Mouse (Mus musculus) heart, embryonic 11.5 days (tissue): Measurements from ENCODE around the gene Commd3. TPM values are rescaled to one million over a fixed set of nuclear protein-coding genes. Genes with fewer than 3 reads are reported as not detected.

Experiments
- ATAC-seq: fragments of 200-750 bp; cut with Nextera tagmentation; replicated peaks from 2 replicates; pipeline ENCODE4 v1.8.0; 2017; ENCODE audit warnings: moderate library complexity; ENCODE audit not compliant: insufficient number of reproducible peaks, low FRiP score, low TSS enrichment
- H3K27ac ChIP-seq: fragments of 300-500 bp; sonication (generic); 2 replicates; pipeline ENCODE4 v1.5.1; 2014; ENCODE audit warnings: mild to moderate bottlenecking, low read depth, low read length
- H3K27me3 ChIP-seq: fragments of 300-500 bp; sonication (generic); 2 replicates; pipeline ENCODE4 v1.6.1; 2014; ENCODE audit warnings: mild to moderate bottlenecking, low read length, mixed read lengths; ENCODE audit not compliant: control insufficient read depth, insufficient read depth
- H3K36me3 ChIP-seq: fragments of 300-500 bp; sonication (generic); 2 replicates; pipeline ENCODE4 v1.6.1; 2014; ENCODE audit warnings: mild to moderate bottlenecking, low read length, moderate library complexity, mixed read lengths; ENCODE audit not compliant: control insufficient read depth, insufficient read depth
- H3K4me1 ChIP-seq: fragments of 300-500 bp; sonication (generic); 2 replicates; pipeline ENCODE4 v1.6.1; 2014; ENCODE audit warnings: low read length; ENCODE audit not compliant: control insufficient read depth, insufficient read depth
- H3K4me2 ChIP-seq: fragments of 300-500 bp; sonication (generic); 2 replicates; pipeline ENCODE4 v1.6.1; 2014; ENCODE audit warnings: mild to moderate bottlenecking, moderate library complexity
- H3K4me3 ChIP-seq: fragments of 300-500 bp; sonication (generic); 2 replicates; pipeline ENCODE4 v1.5.1; 2014; ENCODE audit warnings: low read depth, low read length
- H3K9ac ChIP-seq: fragments of 300-500 bp; sonication (generic); 2 replicates; pipeline ENCODE4 v1.6.1; 2014; ENCODE audit warnings: mild to moderate bottlenecking, low read depth, low read length, moderate library complexity
- H3K9me3 ChIP-seq: fragments of 300-500 bp; sonication (generic); replicated peaks from 2 replicates; pipeline ENCODE4 v1.6.1; 2016; ENCODE audit warnings: low read length; ENCODE audit not compliant: control insufficient read depth
- WGBS: fragments of 180-500 bp; shearing (Covaris S2); extraction: QIAGEN DNeasy Blood & Tissue Kit; methylation state at CpG from one replicate; pipeline ENCODE4 v1.1.7; 2014; ENCODE audit not compliant: insufficient replicate concordance; 5-methylcytosine and 5-hydroxymethylcytosine counted together
- polyA plus RNA-seq: library from polyadenylated mRNA; unstranded; fragments of >200 nt; fragmentation: Nextera tagmentation; extraction: Ambion mirVana; gene quantifications from 2 replicates; pipeline ENCODE4 v1.2.1, GENCODE M21; 2014

Commd3 gene
- polyA plus RNA-seq, result 118 and 135 TPM in 2 replicates

DNA sequence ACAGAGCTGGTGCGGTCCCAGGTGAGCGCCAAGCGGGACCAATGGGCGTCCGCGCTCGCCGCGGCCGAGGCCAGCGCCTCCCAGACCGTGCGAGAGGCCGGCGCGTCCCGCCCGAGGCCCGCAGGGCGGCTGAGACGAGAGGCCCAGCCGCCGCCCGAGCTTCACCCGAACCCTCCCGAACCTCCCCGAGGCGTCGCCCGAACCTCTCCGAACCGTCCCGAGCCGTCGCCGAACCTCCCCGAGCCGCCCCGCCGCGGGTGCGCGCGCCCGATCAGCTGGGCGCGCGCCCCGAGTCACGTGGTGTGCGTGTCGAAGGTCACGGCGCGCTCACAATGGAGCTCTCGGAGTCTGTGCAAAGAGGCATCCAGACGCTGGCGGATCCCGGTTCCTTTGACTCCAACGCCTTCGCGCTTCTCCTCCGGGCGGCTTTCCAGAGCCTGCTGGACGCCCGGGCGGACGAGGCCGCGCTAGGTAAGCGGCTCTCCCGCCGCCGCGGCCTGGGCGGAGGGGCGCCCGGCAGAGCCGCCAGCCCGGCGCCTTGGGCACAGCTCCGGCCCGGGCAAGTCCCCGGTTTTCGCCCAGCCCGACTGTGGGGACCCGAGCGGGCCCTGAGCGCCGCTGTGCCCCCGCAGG, at the start of gene Commd3:
Commd3 (plus strand) TSS at position 252 of the 633 bp plus-strand sequence.
- peaks cover 10% of the 10 kb centered on the region; the same call in 1 of the 2 replicates for H3K27me3 ChIP-seq
- H3K9ac ChIP-seq, result peak within 1 kb of the TSS; percentile 95
- peak; percentile 84 for ATAC-seq
- no peaks in the 10 kb centered on the region for H3K9me3 ChIP-seq
- under 1% methylated on average over 69 of the region's 91 CpGs for WGBS
- no peaks in the 10 kb centered on the region for H3K4me1 ChIP-seq
- H3K27ac ChIP-seq, result peak within 1 kb of the TSS; percentile 94
- peak within 1 kb of the TSS; percentile 91 for H3K4me3 ChIP-seq
- H3K36me3 ChIP-seq, result no peaks in the 10 kb centered on the region
- H3K4me2 ChIP-seq, result peak within 1 kb of the TSS; percentile 86

- H3K4me2 ChIP-seq, result no peak overlapping the region
- no peak for ATAC-seq
- no peak overlapping the region for H3K27ac ChIP-seq
- H3K4me3 ChIP-seq, result no peak overlapping the region
- no peaks in the 10 kb centered on the region for H3K9me3 ChIP-seq
- H3K4me1 ChIP-seq, result no peaks in the 10 kb centered on the region
- no peak overlapping the region for H3K9ac ChIP-seq
- H3K27me3 ChIP-seq, result peaks cover 8% of the 10 kb centered on the region
- WGBS, result 67% methylated on average over 10 of the region's 10 CpGs
- H3K36me3 ChIP-seq, result no peaks in the 10 kb centered on the region
Measured at GRCm38 (mm10) chr2:18623219-18623618, 49.0 kb upstream of the Commd3 start.

GRCm38 (mm10) chr2:18630547-18630946, 41.6 kb upstream of the Commd3 start:
- no peaks in the 10 kb centered on the region for H3K27me3 ChIP-seq
- WGBS, result 70% methylated on average over 5 of the region's 5 CpGs
- no peak overlapping the region for H3K4me2 ChIP-seq
- H3K9me3 ChIP-seq, result no peaks in the 10 kb centered on the region
- H3K9ac ChIP-seq, result no peak overlapping the region
- H3K36me3 ChIP-seq, result no peaks in the 10 kb centered on the region
- no peak overlapping the region for H3K4me3 ChIP-seq
- no peaks in the 10 kb centered on the region for H3K4me1 ChIP-seq
- H3K27ac ChIP-seq, result no peak overlapping the region
- ATAC-seq, result no peak

DNA sequence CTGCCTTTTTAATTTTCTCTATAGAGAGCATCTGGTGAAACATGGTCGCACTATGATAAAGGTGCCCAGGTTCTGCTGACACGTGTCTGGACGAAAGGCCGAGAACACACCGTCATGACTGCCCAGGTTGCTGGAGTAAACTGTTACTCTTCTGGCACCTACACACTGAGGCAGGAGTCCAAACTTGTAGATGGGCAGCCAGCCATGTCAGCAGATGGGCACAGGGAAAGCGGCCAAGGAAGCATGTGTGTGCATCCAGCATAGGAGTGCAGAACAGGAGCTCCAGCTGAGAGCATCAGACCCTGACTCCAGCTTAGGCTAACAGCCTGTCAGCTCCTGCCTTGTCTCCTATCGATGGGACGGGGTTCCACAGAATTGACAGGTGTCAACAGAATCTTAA, 37.1 kb upstream of the Commd3 start:
- Histone ChIP-seq H3K9ac (no peak overlapping the region), H3K36me3 (no peaks in the 10 kb centered on the region), H3K4me2 (no peak overlapping the region), H3K27me3 (no peaks in the 10 kb centered on the region), H3K9me3 (no peaks in the 10 kb centered on the region), H3K4me1 (no peaks in the 10 kb centered on the region), H3K4me3 (no peak overlapping the region), H3K27ac (no peak overlapping the region)
- ATAC-seq, result no peak
- WGBS, result 87% methylated on average over 8 of the region's 8 CpGs

- Histone ChIP-seq H3K9ac (no peak overlapping the region), H3K9me3 (no peaks in the 10 kb centered on the region), H3K4me1 (no peaks in the 10 kb centered on the region), H3K4me2 (no peak overlapping the region), H3K27me3 (no peaks in the 10 kb centered on the region), H3K4me3 (no peak overlapping the region), H3K27ac (no peak overlapping the region), H3K36me3 (no peaks in the 10 kb centered on the region)
- ATAC-seq, result no peak
- WGBS, result 80% methylated on average over 3 of the region's 4 CpGs
Measured at GRCm38 (mm10) chr2:18648563-18648962, 23.6 kb upstream of the Commd3 start.

GRCm38 (mm10) chr2:18654821-18655220, 17.4 kb upstream of the Commd3 start:
- Histone ChIP-seq H3K4me1 (no peaks in the 10 kb centered on the region), H3K9me3 (no peaks in the 10 kb centered on the region), H3K4me3 (no peak overlapping the region), H3K9ac (no peak overlapping the region), H3K27me3 (no peaks in the 10 kb centered on the region), H3K36me3 (no peaks in the 10 kb centered on the region), H3K4me2 (no peak overlapping the region), H3K27ac (no peak overlapping the region)
- 47% methylated on average over 5 of the region's 5 CpGs for WGBS
- ATAC-seq, result no peak

- Histone ChIP-seq H3K4me3 (no peak overlapping the region), H3K4me1 (no peaks in the 10 kb centered on the region), H3K27ac (no peak overlapping the region), H3K9me3 (no peaks in the 10 kb centered on the region), H3K9ac (no peak overlapping the region), H3K36me3 (no peaks in the 10 kb centered on the region), H3K4me2 (no peak overlapping the region), H3K27me3 (peaks cover 6% of the 10 kb centered on the region; the same call in 1 of the 2 replicates)
- 77% methylated on average over 3 of the region's 3 CpGs for WGBS
- no peak for ATAC-seq
Measured at GRCm38 (mm10) chr2:18664003-18664402, 8.2 kb upstream of the Commd3 start.

DNA sequence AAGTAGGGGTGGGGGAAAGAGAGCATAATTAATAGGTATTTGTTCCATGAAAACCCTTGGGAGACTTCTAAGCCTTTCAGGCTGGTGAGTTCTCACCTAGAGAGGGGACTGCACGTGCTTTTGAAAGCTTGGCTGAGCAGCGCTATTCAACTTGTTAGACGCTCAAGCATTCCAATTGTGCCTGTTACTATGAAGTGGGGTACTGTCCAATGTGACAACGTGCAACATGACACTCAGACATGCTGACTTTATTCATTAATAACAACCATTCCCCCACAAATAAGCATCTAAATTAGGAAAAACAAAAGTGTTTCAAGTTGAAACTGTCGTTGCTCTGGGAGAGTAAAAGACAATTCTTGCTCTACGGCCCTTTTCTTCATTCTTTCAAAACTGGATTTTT, 1.1 kb upstream of the Commd3 start:
- no peak overlapping the region for H3K27ac ChIP-seq
- WGBS, result 13% methylated on average over 6 of the region's 6 CpGs
- ATAC-seq, result no peak

GRCm38 (mm10) chr2:18672766-18673164, 581 bp downstream of the Commd3 start:
- H3K4me1 ChIP-seq, result no peaks in the 10 kb centered on the region
- ATAC-seq, result no peak
- 2% methylated on average over 11 of the region's 11 CpGs for WGBS

More for the DNA sequence above, 1.1 kb upstream of the Commd3 start:
- no peaks in the 10 kb centered on the region for H3K36me3 ChIP-seq
- H3K4me1 ChIP-seq, result no peaks in the 10 kb centered on the region
- no peaks in the 10 kb centered on the region for H3K9me3 ChIP-seq
- no peak overlapping the region for H3K9ac ChIP-seq
- H3K4me2 ChIP-seq, result no peak overlapping the region
- no peak overlapping the region for H3K4me3 ChIP-seq
- peaks cover 10% of the 10 kb centered on the region; the same call in 1 of the 2 replicates for H3K27me3 ChIP-seq

More at GRCm38 (mm10) chr2:18672766-18673164, 581 bp downstream of the Commd3 start:
- peaks cover 10% of the 10 kb centered on the region; the same call in 1 of the 2 replicates for H3K27me3 ChIP-seq
- peak overlapping the region; percentile 86 for H3K4me2 ChIP-seq
- H3K9ac ChIP-seq, result peak overlapping the region; percentile 95
- H3K27ac ChIP-seq, result peak overlapping the region; percentile 94
- no peaks in the 10 kb centered on the region for H3K9me3 ChIP-seq
- H3K36me3 ChIP-seq, result no peaks in the 10 kb centered on the region
- peak overlapping the region; percentile 91 for H3K4me3 ChIP-seq
